Mouse (Mus musculus) testis, adult 2 months (tissue): Measurements from ENCODE around the gene Scaf8.
"Not testable (repeated sequence)": the region's sequence is repeated elsewhere in the genome, so short reads cannot be mapped to it uniquely, and the experiment has no call there.

Source experiments
- CTCF ChIP-seq: fragments of 200-500 bp; IDR thresholded peaks from 2 replicates; pipeline ENCODE4 v1.5.1; 2012; ENCODE audit warnings: low read depth, mild to moderate bottlenecking, inconsistent platforms, low read length, moderate library complexity; ENCODE audit not compliant: control insufficient read depth, insufficient read depth, insufficient replicate concordance
- POLR2A ChIP-seq: fragments of 200-500 bp; IDR thresholded peaks from 2 replicates; pipeline ENCODE4 v1.6.1; 2012; ENCODE audit warnings: low read depth, mild to moderate bottlenecking, inconsistent platforms, low read length, moderate library complexity; ENCODE audit not compliant: control insufficient read depth

- not testable (repeated sequence) for TF ChIP-seq POLR2A, CTCF
These were observed 35.9 kb downstream of the Scaf8 start for GRCm38 (mm10) chr17:3150701-3151100.
